9 mouse cellular contexts compared by ENCODE assay signal in the genomic region with DNA sequence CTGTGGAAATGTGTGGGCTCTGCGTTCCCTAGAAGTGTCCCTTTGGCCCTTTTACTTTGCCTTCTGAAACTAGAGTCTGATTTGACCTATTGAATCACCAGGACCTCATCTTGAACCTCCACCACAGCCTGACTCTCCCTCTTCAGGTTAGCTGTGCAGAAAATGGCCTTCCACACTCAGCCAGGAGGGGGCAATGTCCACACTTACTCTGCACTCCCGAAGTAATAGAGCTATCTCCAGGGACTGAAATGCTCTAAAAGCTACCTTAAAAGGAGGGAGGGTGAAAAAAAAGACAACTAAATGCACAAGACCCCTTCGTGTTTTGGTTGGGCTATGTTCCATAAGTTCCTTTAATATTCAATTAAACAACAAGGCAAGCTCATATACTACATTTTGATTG. TPM values are rescaled to one million over a fixed set of nuclear protein-coding genes. Genes with fewer than 3 reads are reported as not detected.
DNase-seq lines count a peak whose midpoint lies in the region; ATAC-seq and TF ChIP-seq lines count a peak whose summit lies in the region.
"Had no signal": no experiment of that assay in that cellular context is flagged by ENCODE, and none has a peak within 500 bp of the region (broad histone marks: within the 10 kb centered on the region; RNA-seq: fewer than 3 reads in every experiment).

No protein-coding gene starts in this region.

- TF ChIP-seq CTCF in forebrain, postnatal 0 days (IDR thresholded peaks at IDR 0.05; ENCODE audit: low read depth), result peak; percentile 78
- TF ChIP-seq CTCF in gastrocnemius, adult 2 months (IDR thresholded peaks at IDR 0.05), result peak; percentile 81
- peak; percentile 66; the same call in 1 of the 2 replicates for TF ChIP-seq CTCF in spleen, adult 2 months (IDR thresholded peaks at IDR 0.05; ENCODE audit: extremely low read depth, insufficient read depth, insufficient read length, insufficient replicate concordance)

- intact Hi-C loops in gastrocnemius, adult 2 months (cut with DNase I), result loop anchor here (1.0 kb wide), 1 partner anchor 92 kb away; no protein-coding TSS in a partner anchor

- H3K4me1 ChIP-seq in forebrain, postnatal 0 days (ENCODE audit: insufficient read depth), result no peaks in the 10 kb centered on the region
- H3K4me1 ChIP-seq in forebrain, embryonic 13.5 days, result no peaks in the 10 kb centered on the region
- H3K4me1 ChIP-seq in spleen, adult 2 months (ENCODE audit: control insufficient read depth, insufficient read depth, insufficient read length), result peaks cover 29% of the 10 kb centered on the region; the same call in 1 of the 2 replicates
- H3K4me1 ChIP-seq: limb, embryonic 13.5 days had no signal

- TF ChIP-seq POLR2A in spleen, adult 2 months (IDR thresholded peaks at IDR 0.05; ENCODE audit: low read depth, low read length), result no peak

- peak; percentile 58 for DNase-seq in forebrain, postnatal 0 days
- peak; percentile 42 for DNase-seq in CD4-positive helper T cell, adult 2 months (ENCODE audit: low read depth, low spot score)
- peak; percentile 71 for DNase-seq in adrenal gland, postnatal 25 days
- peak; percentile 63 for DNase-seq in gastrocnemius, adult 2 months
- peak; percentile 61 for DNase-seq in kidney, postnatal 14 days
- peak; percentile 69 for DNase-seq in lung, postnatal 14 days
- peak; percentile 28 to 63 for DNase-seq in spleen, adult 2 months (ENCODE audit: low read depth in 1 of 2, low spot score in 2 of 2)

- no peaks in the 10 kb centered on the region for H3K9me3 ChIP-seq in forebrain, postnatal 0 days (ENCODE audit: low read length)
- no peaks in the 10 kb centered on the region for H3K9me3 ChIP-seq in forebrain, embryonic 13.5 days (replicated peaks)
- H3K9me3 ChIP-seq: limb, embryonic 13.5 days had no signal

- H3K9ac ChIP-seq in forebrain, postnatal 0 days, result no peak overlapping the region
- H3K9ac ChIP-seq in forebrain, embryonic 13.5 days, result no peak overlapping the region
- H3K9ac ChIP-seq: limb, embryonic 13.5 days had no signal

- H3K27me3 ChIP-seq in forebrain, postnatal 0 days (ENCODE audit: insufficient read depth, low read length), result no peaks in the 10 kb centered on the region
- H3K27me3 ChIP-seq in forebrain, embryonic 13.5 days, result no peaks in the 10 kb centered on the region
- no peaks in the 10 kb centered on the region for H3K27me3 ChIP-seq in spleen, adult 2 months (ENCODE audit: control insufficient read depth, insufficient read depth, low read length)
- H3K27me3 ChIP-seq: limb, embryonic 13.5 days had no signal

- no peak overlapping the region for H3K4me2 ChIP-seq in forebrain, postnatal 0 days (ENCODE audit: low read depth)
- no peak overlapping the region for H3K4me2 ChIP-seq in forebrain, embryonic 13.5 days
- H3K4me2 ChIP-seq: limb, embryonic 13.5 days had no signal

- no peak overlapping the region for H3K4me3 ChIP-seq in forebrain, postnatal 0 days (ENCODE audit: low read depth, low read length)
- H3K4me3 ChIP-seq in forebrain, embryonic 13.5 days, result no peak overlapping the region
- H3K4me3 ChIP-seq in gastrocnemius, adult 2 months, result no peak overlapping the region
- H3K4me3 ChIP-seq in spleen, adult 2 months (ENCODE audit: extremely low read depth, insufficient read depth, insufficient read length), result no peak overlapping the region
- H3K4me3 ChIP-seq: limb, embryonic 13.5 days had no signal

- H3K27ac ChIP-seq in forebrain, postnatal 0 days (ENCODE audit: low read depth, low read length), result no peak overlapping the region
- no peak overlapping the region for H3K27ac ChIP-seq in forebrain, embryonic 13.5 days
- no peak overlapping the region for H3K27ac ChIP-seq in gastrocnemius, adult 2 months
- H3K27ac ChIP-seq in spleen, adult 2 months (ENCODE audit: insufficient read depth, low read length), result no peak overlapping the region
- H3K27ac ChIP-seq: limb, embryonic 13.5 days had no signal

- ATAC-seq in forebrain, postnatal 0 days, result no peak
- no peak for ATAC-seq in forebrain, embryonic 13.5 days

- H3K36me3 ChIP-seq in forebrain, postnatal 0 days (ENCODE audit: insufficient read depth), result peaks cover 34% of the 10 kb centered on the region
- H3K36me3 ChIP-seq in forebrain, embryonic 13.5 days (ENCODE audit: poor library complexity, severe bottlenecking), result peaks cover 38% of the 10 kb centered on the region
- peaks cover 9% of the 10 kb centered on the region for H3K36me3 ChIP-seq in spleen, adult 2 months (ENCODE audit: control insufficient read depth, insufficient read depth, low read length)

- WGBS in forebrain, postnatal 0 days, result 25% methylated on average over 3 of the region's 3 CpGs
- 24% methylated on average over 3 of the region's 3 CpGs for WGBS in forebrain, embryonic 13.5 days
- WGBS in spleen, adult 2 months, result 20% methylated on average over 3 of the region's 3 CpGs

RNA-seq across cellular contexts. Expression of gene Bnip1, which starts 13.9 kb away (rescaled TPM):
- total RNA-seq in forebrain, postnatal 0 days (2014; rRNA removed), result 57.5 and 60.0 TPM in 2 replicates
- 39.4 and 52.0 TPM in 2 replicates for polyA plus RNA-seq in forebrain, postnatal 0 days (2015; fragmentation: Nextera tagmentation; extraction: Ambion mirVana)
- 50.6 and 59.0 TPM in 2 replicates for polyA plus RNA-seq in forebrain, embryonic 13.5 days (2015; fragmentation: Nextera tagmentation; extraction: Ambion mirVana)
- total RNA-seq in adrenal gland, postnatal 25 days (2021), result 27.8 and 30.6 TPM in 2 replicates
- 10 to 100 TPM; 27.3 to 30.3 TPM for total RNA-seq in gastrocnemius, adult 2 months (2021)
- polyA plus RNA-seq in spleen, adult 2 months (2012; rRNA removed), result 16.6 and 17.2 TPM in 2 replicates

RNA-seq across cellular contexts. Expression of gene Nkx2-5, which starts 50.1 kb away (rescaled TPM):
- 0.14 TPM in 1 of 2 replicates, not detected in the other for total RNA-seq in forebrain, postnatal 0 days (2014; rRNA removed)
- not detected in 2 replicates for polyA plus RNA-seq in forebrain, postnatal 0 days (2015; fragmentation: Nextera tagmentation; extraction: Ambion mirVana)
- polyA plus RNA-seq in forebrain, embryonic 13.5 days (2015; fragmentation: Nextera tagmentation; extraction: Ambion mirVana), result 0.53 TPM in 1 of 2 replicates, not detected in the other
- not detected in 2 replicates for total RNA-seq in adrenal gland, postnatal 25 days (2021)
- total RNA-seq in gastrocnemius, adult 2 months (2021), result not detected
- polyA plus RNA-seq in spleen, adult 2 months (2012; rRNA removed), result 19.8 and 34.6 TPM in 2 replicates
- polyA plus RNA-seq: limb, embryonic 13.5 days had no signal
